Mouse (Mus musculus): ENCODE measurements at regions not wholly inside any gene's neighbourhood (a gene's known extent, or its start where the extent isn't known, plus 50 kb on each side); places are given as distances from the start of the nearest gene placed in this dataset.

DNA sequence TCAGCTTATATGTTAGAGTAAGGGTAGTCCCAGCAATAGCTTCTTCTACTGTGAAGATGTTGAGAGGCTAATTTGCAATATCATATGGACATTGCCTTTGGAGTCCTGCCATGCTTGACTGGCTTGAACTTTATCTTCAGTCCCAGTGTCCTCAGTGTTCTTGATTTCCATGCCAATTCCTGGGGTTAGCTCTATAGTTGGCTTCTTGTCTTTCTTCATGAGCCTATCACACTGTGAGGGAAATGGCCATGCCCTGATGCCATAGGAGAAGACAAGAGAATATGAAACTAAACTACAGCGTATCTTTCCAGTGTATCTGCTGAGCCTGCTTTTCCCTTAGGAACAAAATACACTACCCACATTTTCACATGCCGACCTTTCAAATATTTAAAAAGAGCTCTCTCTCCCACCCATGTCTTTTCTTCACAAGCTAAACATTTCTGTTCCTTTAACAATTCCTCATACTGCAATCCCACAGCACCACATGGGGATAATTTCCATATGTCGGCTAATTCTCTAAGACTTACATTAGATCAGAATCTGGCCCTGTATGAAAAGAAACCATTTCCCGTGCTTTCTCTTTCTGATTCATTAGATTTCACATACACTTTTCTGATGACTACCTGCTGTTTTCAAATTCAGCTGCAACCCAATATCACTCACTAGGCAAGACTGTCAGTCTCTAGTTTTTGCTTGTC, 137.2 kb downstream of the Fzd1 start:
- no peak for DNase-seq (ENCODE audit: low spot score in 2 of 2)
- intact Hi-C loops (cut with DNase I): no loop called here

DNA sequence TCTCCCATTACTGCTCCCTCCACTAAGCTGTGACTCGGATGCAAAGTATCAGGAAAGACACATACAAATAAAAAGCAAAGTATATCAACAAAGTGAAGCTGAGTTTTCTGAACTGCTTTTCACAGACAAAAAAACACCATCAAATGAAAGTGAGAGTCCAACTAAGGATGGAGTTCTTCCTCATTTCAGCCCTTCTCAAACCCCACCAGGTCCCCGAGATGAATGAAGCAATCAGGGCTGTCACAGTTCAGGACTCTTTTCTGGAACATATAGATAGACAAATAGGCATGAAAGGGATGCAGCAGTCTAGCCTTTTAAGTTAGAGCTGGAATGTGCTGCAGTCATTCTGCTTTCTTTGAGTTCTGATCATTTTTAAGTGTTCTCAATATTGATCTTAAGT, 142.6 kb downstream of the Fzd1 start:
- intact Hi-C loops (cut with DNase I): no loop called here

DNA sequence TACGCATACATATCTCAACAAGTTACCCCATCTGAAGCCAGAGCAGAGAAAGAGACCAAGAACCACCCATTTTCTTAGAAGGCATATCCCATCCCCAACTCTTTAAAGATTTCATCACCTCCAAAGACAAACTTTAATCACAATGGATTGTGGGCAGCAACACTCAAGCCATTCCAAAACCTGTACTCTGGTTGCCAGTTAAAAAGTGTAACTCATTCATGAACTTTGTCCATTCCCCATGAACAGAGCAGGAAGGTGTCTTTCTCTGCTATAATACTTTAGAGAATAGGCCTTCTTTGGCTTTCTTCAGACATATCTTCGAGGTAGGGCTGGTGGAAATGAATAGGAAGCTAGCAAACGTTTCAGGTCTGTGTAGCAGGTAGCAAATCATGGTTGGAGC, 160.4 kb downstream of the Fzd1 start:
- no peak for DNase-seq (ENCODE audit: low spot score in 2 of 2)

More for the DNA sequence above, 142.6 kb downstream of the Fzd1 start:
- no peak for DNase-seq (ENCODE audit: low spot score in 2 of 2)

DNA sequence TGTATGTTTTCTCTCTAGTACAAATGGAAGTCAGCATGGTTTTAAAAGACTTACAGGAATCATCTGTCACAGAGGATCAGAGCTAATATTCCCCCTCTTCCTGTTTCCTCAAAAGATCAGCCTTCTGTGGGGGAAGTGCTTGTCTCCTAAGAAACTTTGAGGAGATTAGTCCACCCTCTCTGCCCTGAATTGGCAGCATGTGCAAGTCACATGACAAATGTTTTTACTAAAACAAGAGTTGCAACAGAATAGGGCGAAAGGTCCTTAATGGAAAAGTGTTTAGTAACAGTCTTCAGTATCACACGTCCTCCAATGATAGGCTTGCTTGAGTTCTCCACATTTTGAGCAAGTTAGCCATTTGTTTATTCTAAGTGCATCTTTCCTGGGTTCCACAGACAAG, 162.8 kb downstream of the Fzd1 start:
- intact Hi-C loops (cut with DNase I): no loop called here

More for the DNA sequence above, 160.4 kb downstream of the Fzd1 start:
- intact Hi-C loops (cut with DNase I): no loop called here

DNA sequence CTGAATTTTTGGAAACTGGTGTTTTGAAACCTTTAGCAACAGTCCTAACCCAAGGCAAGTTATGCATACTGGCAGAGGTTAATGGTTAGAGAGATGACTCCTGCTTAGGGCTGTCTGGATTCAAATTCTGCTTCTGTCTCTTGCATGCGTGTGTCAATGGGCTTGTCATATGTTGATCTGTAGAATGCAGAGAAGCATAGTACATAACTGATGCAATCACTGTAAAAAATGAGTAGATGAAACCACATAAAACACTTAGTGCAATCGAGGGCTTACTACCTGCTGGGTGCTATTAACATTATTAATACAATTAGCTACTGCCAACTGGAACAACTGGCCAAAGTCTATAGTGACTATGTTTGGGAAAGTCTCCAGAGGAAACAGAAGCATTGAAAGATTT, 163.3 kb downstream of the Fzd1 start:
- intact Hi-C loops (cut with DNase I): no loop called here
- no peak for DNase-seq (ENCODE audit: low spot score in 2 of 2)

More for the DNA sequence above, 162.8 kb downstream of the Fzd1 start:
- no peak for DNase-seq (ENCODE audit: low spot score in 2 of 2)

DNA sequence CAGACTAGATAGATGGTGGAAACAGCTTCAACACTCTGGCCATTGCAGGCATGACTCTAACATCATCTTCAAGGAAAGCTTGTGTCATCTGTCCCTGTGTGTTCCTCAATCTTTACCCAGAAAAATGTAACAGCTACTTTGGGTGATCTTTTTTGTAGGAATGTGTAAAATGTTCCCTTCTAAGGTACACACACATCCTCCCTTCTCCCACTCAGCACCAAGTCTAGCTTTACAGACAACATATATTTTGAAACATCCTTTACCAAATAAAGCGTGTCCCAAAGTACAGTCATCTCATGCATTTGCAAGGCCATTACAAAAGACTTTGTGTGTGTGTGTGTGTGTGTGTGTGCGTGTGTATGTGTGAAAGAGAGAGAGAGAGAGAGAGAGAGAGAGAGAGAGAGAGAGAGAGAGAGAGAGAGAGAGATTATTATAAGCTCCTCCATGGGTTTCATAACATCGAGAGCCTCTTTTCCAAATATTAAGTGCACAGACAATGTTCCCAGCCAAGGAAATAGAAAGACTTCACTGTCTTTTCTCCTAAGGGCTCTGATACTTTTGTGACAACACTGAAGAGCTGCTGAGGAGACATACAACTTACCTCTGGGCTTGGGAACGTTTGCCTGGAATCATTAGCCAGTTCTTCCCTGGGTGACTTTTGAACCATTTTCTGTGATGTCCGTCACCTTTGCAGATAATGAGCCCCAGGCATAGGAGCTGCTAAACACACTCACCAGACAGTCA, 164.0 kb downstream of the Fzd1 start:
- peak in 1 of 2 experiments; percentile 18 for DNase-seq (ENCODE audit: low spot score in 2 of 2)
- intact Hi-C loops (cut with DNase I): no loop called here

DNA sequence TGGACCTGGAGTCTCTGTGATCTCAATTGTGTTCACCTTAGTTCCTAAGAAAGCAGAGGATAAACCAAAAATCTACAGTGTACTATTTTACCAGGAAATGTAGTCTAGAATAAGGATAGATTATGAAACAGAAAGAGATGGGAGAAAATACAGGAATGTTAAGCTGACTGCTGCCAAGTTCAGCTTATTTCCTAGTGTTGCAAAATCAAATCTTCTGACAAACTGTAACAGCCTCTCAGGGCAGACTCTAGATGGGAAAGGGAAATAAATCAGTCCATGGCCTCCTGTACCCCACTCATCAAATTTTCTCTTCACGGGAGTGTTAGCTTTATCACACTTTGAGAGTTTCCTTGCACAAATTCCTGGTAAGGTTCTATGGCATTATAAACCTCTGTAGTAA, 166.1 kb downstream of the Fzd1 start:
- no peak for DNase-seq (ENCODE audit: low spot score in 2 of 2)
- intact Hi-C loops (cut with DNase I): no loop called here

DNA sequence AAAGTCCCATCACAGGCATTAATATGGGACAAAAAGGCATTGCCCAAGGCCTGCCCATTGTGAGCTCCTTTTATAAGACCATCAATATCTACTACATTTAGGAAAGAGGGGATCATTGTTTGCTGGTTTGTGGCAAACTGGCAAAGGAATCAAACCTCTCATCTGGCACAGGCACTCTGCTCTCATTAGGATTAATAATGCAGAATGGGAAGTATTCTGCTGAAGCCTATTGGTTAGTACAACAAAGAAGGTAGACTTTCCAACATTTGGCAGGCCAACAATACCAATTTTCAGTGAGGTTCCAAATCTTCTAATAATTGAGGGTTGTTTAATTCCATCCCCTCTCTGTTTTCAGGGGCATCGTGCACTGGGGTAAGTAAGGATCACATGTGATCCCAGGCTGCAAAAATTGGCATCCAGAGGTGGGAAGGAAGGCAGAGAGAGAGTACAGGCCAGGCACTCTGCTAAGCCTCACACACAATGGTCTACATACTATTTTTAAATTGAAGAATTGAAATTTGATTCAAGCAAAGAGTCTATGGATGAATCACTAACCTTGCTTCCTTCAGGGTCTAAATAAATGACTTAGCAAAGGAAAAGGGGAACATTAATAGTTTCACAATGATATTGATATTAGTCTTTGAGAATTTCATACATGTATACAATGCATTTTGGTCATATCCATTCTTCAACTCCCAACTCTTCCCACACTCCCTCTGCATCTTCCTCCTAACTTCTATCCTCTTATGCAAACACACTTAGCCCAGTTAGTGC, 174.9 kb downstream of the Fzd1 start:
- intact Hi-C loops (cut with DNase I): no loop called here
- no peak for DNase-seq (ENCODE audit: low spot score in 2 of 2)

DNA sequence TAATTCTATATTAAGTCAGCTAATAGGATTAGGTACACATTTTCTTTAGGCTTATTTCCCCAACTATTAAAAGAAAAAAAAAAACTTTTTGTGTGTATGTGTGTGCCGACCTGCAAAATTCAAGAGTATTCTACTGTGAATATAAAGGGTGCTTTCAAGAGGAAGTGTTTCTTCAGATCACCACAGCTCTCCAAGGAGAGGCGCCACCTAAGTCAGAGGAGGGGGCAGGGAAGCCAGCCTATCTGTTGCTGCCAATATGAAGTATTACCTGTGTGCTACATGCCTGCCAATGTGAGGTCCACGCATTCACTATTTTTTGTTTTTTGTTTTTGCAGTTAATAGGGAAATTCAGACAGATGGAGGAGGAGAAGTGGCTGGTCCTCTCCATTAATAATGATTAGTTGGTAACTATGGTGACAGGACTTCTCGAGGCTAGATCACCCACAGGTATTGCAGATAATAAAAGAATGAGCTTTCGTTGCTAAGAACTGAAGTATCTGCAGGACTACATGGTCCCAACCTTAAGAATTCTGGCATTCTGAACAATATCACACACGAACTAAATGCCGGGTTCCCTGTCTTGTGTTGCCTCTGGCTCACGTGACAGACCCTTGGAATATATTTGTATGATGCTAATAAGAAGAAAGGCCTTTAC, 177.5 kb downstream of the Fzd1 start:
- no peak for DNase-seq (ENCODE audit: low spot score in 2 of 2)
- intact Hi-C loops (cut with DNase I): no loop called here

DNA sequence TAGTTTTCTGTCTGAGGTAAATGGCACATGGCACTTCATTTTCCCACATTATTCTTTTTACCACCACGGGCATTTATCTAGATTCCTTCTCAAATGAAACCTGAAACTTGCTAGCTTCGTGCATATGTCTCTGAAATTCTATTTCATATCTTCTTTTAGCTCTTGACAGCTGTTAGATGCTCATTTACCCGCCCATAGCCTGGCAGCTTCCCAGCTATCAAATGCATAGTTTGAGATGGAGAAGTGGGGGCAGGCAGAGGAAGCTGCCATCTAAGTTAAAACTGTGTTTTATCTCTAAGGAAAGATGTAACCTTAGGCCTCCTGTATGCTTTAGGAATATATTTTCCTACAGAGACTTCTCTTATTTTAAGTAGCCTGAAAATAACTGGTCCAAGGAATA, 179.0 kb downstream of the Fzd1 start:
- peak; percentile 82 to 83 for DNase-seq (ENCODE audit: low spot score in 2 of 2)
- intact Hi-C loops (cut with DNase I): no loop called here

DNA sequence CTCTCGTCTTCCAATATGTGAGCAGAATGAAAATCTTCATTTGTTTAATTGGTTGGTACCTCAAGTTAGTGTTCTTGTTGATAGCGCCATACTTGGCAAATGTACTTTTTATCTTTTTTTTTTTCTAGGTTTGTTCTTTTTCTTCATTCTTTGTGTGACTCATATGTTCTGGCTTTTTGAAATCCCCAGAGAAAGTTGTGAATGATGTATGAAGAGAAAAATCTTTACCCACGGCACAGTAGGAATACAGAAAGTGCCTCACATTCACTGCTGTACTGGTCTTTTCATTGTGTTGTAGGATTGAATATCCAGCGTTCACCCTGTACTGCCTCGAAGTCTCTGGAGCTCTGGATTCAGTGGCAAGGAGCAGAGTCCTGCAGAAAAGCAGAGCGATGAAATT, 180.7 kb downstream of the Fzd1 start:
- intact Hi-C loops (cut with DNase I): no loop called here
- peak in 1 of 2 experiments; percentile 3 for DNase-seq (ENCODE audit: low spot score in 2 of 2)

DNA sequence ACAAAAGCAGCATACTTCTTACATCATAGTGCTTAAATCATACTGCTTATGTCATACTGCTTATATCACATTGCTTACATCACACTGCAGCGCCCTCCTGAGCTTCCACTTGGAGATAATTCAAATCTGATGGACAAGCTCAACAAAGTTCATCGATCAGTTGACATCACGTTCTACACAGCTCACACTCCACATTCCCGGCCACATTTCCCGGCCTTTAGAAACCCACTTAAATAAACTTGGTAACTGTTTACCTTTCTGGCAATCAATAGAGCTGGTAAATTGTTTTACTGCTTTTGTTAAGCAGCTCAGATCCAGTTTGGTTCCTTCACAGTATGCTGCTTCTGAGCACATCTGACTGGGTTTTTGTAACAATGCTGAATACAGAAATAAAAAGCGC, 194.0 kb downstream of the Fzd1 start:
- DNase-seq (ENCODE audit: low spot score in 2 of 2): no peak
- intact Hi-C loops (cut with DNase I): no loop called here

DNA sequence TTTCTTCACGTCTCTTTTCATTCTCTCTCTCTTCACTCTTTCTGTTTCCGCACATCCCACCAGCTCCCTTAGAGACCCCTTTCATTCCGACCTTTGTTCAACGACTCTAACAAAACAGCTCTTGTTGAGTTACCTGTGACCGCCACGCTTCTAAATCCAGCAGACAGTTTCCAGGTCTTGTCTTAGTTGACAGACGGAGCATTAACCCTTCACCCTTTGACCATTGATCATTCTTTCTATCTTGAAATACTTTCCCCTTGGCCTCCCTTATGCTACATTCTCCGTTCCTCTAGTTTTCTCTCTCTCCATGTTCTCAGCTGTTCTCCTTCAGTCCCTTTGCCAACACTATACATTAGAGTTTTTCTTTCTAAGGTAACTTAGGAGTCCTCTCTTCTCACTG, 196.2 kb downstream of the Fzd1 start:
- intact Hi-C loops (cut with DNase I): no loop called here

DNA sequence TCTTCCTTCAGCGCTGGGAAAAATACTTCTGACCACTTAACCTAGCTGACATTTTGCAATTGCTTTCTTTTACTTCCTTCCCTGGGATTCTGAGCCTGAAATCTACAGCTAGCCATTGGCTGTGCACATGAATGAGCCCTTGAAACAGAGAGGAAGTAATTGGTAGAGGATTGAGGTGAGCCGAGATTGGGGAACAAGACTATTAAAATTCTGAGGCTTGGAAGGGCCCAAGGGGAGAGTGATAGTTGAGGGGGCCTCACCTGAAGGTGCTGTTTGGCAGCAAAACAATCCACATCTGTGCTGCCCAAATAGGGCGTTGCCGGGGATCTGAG, 196.7 kb downstream of the Fzd1 start:
- intact Hi-C loops (cut with DNase I): no loop called here
- no peak for DNase-seq (ENCODE audit: low spot score in 2 of 2)

More for the DNA sequence above, 196.2 kb downstream of the Fzd1 start:
- DNase-seq (ENCODE audit: low spot score in 2 of 2): no peak

DNA sequence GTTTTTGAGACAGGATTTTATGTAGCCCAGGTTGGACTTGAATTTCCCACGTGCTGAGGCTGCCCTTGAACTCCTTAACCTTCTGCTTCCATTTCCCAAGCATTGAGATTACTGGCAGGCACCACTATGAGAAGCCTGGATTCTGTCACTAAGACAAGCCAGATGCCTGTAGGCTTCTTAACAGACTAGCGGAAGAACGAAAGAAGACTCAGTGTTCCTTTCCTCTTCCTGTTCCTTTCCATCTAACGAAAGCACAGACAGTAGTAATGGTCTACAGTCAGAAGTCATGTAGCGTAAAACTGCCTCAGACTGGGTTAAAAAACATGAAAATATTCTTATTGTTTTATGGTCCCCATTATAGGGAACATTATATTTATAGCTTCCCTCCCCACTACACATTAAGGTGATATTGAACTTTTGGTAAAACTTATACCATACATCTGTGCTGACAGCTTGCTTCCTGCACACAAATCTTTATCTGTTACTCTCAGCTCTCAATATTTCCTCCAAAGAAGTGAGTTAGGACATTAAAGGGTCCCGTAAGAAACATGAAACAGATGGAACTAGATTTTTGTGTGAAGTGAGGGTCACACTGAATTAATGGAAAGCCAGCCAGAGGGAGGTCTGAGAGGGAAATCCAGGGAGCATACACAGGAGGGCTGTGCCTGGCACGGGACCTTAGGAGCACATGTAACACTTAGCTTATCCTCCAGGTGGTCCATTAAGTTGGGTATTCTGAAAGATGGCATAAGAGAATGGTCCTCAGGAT, 197.3 kb downstream of the Fzd1 start:
- intact Hi-C loops (cut with DNase I): no loop called here
- DNase-seq (ENCODE audit: low spot score in 2 of 2): no peak

DNA sequence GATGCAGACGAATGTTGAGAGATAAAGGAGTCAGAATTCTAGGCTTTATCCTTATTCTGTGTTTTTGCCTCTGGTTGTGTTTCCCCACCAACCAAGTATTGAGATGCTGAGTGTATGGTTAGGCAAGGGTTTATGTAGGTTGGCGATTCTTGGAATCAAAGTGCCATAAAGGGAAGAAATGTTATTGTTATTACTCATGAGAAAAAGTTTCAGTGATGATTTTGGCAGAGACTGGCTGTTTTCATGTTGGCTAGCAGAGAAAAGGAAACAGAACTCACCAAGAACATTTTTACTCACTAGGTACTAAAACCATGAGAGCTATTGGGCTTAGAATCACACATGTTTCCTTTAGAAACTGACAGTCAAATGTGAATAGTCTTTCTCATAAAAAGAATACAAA, 202.9 kb downstream of the Fzd1 start:
- DNase-seq (ENCODE audit: low spot score in 2 of 2): no peak
- intact Hi-C loops (cut with DNase I): no loop called here

DNA sequence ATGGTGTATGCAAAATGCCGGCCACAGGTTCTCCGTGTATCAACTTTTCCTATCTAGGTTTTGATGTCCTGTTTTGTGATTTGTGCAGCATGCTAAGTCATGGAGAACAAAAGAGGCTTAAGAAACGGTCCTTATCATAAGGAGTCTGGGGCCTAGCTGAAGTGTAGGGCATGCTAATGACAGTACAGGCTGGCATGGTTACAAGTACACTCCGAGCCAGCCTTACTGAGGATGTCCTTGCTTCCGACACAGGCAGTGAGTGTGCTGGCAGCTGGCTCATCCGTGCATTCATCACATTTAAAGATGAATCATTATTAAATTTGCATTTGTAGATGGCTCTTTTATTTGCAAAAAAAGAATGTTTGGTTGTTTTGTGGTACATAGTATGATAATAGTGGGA, 219.3 kb downstream of the Fzd1 start:
- DNase-seq (ENCODE audit: low spot score in 2 of 2): peak; percentile 26 to 33
- intact Hi-C loops (cut with DNase I): no loop called here

DNA sequence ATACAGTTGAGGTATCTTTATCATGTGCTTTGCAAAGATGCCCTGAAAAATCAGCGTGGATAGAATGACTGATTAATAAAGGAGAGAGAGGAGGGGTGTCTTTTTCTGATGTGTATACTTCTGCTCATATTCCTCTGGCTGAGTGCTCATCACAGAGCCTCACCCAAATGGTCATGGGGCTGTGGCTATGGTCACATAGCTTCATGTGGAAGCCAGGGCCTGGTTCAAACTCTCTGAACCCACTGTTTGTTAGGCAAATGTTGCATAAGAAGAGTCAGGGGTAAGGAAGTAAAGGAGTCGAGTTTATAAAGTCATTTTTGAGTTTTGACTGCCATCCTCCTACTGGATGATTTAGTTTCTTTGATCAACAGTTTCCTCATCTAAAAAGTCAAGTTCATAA, 221.0 kb downstream of the Fzd1 start:
- no peak for DNase-seq (ENCODE audit: low spot score in 2 of 2)
- intact Hi-C loops (cut with DNase I): no loop called here

DNA sequence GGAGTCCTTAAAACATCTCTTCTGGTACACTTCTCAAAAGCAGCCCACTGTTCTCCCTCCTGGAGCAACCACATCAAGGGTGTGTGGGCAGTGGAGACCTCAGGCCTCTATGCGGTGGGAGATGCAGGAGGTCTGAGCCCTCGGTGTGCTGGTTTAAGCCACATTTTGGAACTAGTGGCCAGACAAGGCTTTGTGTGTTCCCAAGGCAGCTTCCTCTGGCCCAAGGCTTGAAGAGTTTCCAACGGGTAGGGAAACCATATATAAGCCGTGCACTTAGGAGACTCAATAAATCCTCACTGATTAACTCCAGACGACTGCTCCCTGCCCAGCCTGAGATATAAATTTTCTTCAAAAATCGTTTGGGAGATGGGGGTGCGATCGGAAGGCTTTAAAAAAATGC, 221.9 kb downstream of the Fzd1 start:
- intact Hi-C loops (cut with DNase I): no loop called here
- DNase-seq (ENCODE audit: low spot score in 2 of 2): no peak

Data from left cerebral cortex, postnatal 14 days (tissue).